Mouse (Mus musculus): ENCODE measurements around the gene Gpr162.
A peak's percentile ranks its signal among the peaks of the same experiment; 100 is the strongest.
"Not testable (repeated sequence)": the region's sequence is repeated elsewhere in the genome, so short reads cannot be mapped to it uniquely, and the experiment has no call there.

Gene Gpr162

DNA sequence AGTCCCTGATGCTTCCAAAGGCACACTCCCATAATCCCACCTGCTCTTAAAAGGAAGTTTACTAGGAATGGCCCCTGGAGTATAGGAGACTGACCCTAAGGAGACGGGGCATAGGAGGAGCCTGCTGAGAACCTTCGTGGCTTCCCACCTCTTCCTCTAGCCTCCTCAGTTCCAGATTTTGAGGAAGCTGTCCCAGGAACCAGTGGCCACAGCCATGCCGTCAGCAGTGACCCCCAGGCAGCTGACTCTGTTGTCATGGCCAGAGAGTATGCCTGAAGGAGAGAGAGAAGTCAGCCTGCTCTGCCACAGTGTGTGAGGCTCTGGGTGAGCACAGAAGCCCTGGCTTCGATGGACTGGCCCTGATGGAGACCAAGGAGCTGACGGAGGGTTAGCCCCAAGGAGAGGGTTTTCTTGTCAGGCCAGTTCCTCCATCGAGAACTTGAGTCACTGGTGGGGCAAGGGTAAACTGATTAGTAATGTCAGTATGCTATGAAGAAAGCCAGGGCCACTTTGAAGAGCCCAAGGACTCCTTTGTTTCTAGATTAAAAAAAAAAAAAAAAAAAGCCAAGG is 29.2 kb downstream of the Gpr162 start:
- no peak for DNase-seq

DNA sequence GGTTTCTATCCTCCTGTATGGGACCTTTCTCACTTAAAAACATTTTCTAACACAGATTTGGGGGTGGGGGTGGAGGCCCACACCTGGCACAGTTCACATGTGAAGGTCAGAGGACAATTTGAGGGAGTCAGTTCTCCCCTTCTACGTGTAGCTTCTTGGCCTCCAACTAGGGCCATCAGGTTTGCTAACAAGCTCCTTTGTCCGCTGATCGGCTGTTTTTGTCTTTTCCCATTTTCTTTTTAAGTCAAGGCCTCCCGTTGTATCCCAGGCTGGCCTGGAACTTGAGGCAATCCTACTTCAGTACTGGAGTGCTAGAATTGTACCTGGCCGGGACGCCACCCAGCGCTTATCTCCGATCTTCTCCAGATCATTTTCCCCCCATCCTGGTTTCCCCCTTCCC is 32.1 kb downstream of the Gpr162 start:
- no peak for DNase-seq

DNA sequence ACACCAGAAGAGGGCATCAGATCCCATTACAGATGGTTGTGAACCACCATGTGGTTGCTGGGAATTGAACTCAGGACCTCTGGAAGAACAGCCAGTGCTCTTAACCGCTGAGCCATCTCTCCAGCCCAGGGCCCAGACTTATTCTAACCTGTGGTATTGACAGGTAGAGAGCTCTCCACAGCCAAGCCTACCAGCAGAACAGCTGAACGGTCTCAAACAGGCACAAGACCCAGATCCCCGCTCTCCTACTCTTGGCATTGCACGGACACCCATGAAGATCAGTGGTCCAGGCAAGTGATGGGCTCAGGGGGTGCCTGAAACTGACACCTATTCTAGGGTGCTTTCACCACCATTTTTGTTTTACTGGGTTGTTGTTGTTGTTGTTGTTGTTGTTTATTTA is 32.6 kb downstream of the Gpr162 start:
- not testable (repeated sequence) for DNase-seq

DNA sequence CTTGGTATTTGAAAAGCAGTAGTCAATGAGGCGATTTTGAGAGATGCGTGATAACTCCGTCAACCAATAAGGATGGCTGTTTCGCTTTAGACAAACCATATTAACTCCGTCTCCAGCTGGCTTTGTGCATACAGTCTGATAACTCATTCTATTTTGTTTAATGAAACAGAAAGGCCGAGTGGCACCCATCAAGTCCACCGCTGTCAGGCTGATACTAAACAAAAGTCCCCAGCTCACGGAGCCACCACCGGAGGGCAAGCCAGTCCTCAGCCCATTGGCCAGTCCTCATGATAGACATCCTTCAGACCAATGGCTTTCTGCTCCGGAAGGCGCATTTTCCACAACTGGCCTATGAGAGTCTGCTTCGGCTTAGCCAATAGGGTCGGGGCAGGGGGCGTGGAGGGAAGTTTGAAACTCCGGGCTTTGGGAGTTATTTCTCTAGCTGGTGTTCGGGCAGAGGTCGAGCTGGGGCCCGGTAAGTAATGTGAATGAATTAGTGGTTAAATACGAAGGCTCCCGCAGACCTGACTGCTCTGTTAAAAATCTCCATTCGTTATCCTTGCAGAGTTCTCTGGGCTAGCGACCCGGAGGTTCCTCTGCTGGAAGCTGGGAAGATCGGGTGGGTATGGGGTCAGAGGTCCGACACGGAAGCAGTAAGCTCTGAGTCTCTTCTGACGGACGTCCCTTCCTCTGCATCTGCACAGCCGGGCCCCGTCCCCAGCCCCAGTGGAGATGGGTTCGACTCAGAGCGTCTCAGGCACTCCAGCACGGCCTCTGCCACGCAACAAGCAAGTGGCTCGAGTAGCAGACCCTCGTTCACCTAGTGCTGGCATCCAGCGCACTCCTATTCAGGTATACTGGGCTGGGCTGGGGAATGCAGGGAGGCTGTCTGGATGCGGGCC is 33.7 kb downstream of the Gpr162 start:
- DNase-seq: peak; percentile 96

DNA sequence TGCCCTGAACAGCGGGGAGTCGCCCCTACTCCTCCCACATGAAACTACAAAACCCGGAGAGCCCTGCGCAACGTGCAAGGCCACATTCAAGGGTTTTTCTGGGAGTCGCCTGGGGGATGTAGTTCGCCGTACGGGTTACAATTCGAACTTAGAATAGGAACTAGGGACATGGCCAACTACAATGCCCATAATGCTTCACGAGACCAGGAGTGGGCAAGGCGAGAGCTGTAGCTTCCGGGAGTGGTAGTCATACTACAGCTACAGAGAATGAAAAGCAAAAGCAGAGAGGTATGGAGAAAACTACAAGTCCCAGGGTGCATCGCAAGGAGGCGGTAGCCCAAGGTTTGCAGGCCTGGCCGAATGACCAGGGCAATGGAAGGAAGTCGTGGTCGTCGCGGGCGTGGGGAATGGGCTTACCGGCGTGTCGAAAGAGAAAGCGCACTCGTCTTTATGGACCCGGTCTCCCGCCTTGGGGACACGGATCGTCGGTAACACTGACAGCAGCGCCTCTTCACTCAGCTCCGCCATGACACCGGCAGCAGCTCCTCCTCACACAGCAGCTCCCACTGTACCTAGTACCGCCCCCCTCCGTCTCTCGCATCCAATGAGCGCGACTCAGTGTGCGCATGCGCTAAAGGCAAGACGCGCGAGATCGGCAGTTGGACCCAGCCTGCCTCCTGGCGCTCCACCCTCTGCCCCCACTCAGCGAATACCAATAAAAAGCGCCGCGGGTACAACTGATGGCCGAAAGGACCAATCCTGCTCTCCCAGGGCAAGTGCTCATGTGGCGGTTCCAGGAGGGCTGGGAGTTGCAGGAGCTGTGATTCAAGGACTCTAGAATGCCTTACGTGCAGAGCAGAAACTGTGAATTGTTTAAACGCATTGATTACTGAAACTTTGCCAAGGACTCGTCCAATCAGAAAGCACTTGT is 34.6 kb downstream of the Gpr162 start, which contains the start of the genes Usp5 and Cdca3:
Gene Usp5 (minus strand): TSS at position 617 of the 931 bp plus-strand sequence.
Gene Cdca3 (plus strand): TSS at position 680 of the 931 bp plus-strand sequence.
- DNase-seq: peak; percentile 100

DNA sequence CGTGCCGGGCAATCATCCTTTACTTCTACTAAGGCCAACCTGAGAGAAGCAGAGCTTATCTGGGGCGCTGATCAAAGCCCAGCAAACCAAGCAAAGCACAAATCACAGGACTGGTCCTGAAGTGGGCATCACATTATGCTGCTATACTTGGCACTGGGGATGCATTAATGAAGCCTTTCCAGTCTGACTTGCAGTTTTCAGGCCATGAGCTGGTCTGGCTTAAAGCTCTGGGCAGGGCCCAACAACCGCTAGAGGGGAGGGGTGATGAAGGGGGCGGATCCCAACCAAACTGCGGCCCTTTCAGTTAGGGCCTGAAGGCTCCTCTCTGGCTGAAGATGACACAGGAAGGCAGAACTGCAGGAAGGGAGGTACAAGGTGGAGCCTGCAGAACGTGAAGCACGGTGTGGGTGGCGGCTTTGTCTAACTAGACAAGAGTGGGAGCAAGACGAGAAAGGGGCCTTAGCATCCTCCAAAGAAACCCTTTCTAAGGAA is 35.6 kb downstream of the Gpr162 start:
- no peak for DNase-seq

DNA sequence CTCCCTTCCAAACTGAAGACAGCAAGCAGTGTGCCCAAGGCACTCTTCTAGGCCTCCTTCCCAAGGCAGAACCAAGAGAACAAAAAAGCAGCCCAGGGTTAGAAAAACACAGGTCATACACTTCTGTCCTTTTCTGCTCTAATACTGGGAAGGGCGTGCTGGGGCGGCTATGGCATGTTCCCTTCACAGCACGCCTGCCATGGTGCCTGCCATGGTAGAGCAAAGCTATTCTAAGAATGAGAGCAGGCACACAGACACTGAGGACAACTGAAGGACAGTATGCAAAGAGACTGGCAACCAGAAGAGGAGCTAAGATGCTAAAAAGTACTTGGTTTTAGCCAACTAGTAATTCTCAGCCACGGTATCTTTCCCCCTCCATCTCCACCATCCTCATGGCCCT is 41.7 kb downstream of the Gpr162 start:
- no peak for DNase-seq

DNA sequence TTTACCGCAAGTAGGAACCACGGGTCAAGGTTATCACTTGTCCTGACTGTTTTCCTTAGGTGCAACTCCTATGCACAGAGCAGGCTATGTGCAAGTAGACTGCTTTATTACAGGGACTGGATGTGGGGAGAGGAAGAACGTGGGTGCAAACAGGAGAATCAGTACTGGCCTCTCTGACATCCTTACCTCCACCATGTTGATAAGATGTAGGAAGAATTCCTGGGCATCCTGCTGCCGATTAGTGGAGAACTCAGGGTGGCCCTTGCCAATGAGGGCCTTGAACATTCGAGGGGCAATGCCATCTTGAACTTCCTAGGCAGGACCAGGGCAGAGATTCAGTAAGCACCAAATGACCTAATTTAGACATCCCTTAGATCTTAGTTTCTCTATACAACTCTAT is 42.9 kb downstream of the Gpr162 start:
- DNase-seq: no peak

DNA sequence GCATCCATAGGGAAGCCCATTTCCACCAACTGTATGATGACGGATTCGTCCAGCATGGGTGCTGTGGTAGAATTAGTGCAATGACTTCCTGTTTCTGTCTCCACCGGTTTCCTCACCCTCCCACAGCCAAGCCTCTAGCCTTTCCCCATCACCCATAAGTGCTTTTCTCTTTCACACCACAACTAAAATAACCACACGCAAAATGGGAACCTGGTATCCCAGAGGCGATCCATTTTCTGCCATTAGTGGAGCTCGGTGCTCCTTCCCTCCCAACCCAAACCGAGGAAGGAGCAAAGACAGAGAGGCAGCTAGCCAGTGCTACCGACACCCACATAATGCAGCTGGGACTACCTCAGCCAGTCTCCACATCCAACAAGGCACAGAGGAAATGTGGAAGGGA is 45.8 kb downstream of the Gpr162 start:
- no peak for DNase-seq

DNA sequence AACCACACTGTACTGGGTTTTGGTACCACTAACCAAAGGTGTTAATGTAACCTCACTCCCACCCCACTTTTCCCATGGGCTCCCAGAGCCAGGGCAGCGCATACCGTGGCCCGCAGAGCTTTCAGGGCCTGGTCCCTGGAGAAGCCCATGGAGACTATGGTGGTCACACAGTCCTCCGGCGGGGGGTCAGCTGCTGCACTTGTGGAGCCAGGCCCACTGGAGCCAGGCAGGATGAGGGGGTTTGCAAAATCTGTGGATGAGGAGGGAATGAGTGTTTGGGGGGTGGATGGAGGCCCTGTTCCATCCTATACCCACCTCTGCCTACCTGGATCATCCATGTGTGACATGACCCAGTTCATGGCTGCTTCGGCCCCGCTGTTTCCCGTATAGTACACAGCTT is 46.2 kb downstream of the Gpr162 start:
- no peak for DNase-seq

DNA sequence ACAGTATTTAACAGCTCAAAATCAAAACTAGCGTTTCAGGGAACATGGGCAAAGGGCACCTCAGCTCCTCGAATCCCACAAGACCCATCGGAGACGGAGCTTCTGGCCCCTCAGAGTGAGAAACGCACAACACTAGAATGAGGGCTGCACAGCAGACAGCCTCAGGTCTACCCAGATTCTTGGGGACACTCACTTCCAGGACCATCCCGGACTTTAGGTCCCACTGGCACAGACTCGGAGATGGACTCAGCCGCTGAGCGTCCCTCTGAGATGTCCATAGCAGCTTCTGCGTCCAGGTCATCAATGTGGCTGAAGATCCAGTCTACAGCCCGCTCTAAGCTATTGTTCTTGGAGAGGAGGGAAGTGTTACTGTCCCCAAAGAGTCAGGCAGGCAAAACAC is 46.7 kb downstream of the Gpr162 start:
- DNase-seq: no peak

DNA sequence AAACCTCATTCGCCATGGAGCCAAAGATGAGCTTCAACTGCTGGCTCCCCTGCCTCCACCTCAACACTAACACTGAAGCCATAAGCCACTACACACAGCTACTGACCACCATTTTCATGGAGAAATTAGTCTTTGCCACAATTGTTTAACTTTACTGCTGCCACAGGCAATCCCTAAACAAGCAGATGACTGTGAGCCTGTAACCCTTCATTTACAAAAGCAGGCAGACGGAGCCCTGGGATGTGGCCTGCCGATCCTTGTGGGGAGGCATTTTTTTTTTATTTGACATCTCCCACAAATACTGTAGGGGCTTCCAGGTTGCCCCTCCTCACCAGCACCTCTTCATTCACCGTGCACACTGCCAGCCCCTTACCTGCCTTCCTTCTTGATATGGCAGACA is 47.2 kb downstream of the Gpr162 start:
- DNase-seq: no peak

DNA sequence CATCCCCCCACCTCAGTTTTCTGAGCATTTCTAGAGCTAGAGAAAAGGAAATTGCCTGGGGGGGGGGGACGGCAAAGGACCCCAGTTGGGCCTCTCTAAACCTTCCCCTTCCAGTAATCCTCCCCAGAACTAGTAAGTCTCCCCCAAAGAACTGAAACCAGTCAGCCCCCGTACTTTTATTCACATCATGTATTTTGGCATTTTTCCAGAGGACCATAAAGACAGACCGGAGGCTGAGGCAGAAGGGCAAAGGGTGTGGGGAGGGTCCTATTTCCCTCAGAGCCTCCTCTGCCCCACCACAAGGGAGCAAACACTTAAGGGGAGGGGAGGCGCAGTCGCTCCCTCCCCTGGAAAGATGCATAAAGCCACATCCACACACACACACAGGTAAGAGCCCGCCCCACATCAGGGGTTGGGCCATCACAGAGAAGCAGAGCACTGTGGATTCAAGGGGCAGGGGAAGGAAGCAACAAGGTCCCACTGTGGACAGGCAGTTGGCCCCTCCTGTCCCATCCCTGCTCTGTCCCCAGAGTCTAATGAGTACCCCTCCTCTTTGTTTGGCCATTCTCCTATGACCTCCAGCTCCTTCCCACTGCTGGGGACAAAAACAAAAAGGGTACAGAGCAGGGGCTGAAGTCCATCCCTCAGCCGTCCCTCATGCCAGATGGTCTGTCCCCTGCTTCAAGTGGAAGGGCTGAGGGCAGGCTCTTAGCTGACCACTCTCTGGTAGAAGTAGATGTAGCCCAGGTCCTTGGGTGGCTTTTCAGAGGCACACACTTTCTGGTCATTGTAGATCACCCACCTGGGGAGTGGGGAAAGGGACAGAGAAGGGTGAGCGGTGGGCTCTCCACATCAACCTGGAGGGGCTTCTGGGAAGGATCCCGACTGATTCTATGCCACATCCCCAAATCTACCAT is 48.7 kb downstream of the Gpr162 start:
- DNase-seq: no peak

DNA sequence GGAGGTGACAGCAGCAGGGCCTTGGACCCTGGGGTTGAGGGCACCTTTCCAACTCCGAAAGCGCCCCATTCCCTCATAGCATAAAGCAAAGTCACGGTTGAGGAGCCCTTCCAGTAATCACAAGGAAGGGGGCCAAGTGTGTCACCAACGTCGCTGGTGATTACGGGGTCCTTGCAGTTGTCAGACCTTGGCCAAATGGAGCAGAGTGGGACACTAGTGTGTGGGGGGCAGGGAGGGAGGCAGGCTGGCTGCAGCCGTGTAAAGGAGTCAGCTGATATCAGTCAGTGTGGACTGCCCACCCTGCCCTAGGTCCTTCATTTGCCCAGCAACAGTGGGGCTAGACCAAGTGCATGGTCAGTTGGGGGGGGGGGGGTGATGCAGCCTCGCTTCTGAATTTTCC is 49.3 kb downstream of the Gpr162 start:
- no peak for DNase-seq

DNA sequence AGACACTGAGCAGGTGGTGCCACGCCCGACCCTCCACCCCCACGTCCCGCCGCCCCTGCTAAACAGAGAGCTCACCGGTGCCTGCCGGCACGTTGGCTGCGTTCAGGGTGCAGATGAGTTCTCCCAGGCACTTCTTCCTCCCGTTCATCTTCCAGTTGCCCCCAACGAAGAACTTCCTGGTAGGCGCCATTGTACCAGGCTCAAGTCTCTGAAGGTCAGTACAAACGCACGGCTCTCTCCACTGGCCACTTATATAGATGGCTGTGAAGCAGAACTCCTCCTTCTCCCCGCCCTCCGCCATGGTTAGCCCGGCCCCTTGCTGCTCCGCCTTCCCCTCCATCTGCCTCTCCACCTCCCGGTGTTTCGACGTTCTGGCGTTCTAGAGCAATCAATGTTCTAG is 49.9 kb downstream of the Gpr162 start, which contains the start of gene Tpi1:
Gene Tpi1 (minus strand): TSS at position 364 of the 400 bp plus-strand sequence.
- peak; percentile 92 for DNase-seq

DNA sequence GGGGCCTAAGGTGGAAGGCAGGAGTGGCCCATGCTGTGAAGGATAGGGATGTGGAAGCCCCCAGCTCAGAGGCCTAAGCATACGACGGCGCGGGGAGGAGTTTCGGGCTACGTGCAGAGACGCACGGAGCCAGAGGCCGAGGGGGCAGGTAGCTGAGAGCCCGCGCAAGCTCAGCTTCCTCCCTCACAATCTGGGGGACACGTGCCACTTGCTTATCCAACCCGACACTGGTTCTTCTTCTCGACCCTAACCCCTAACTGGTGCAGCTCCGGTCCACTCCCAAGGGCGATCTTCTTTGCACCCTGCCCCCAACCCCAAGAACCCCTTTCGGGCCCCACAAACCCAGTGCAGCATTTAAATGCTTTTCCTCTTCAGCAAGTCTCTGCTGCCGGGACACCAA is 50.3 kb downstream of the Gpr162 start:
- DNase-seq: peak; percentile 82

DNA sequence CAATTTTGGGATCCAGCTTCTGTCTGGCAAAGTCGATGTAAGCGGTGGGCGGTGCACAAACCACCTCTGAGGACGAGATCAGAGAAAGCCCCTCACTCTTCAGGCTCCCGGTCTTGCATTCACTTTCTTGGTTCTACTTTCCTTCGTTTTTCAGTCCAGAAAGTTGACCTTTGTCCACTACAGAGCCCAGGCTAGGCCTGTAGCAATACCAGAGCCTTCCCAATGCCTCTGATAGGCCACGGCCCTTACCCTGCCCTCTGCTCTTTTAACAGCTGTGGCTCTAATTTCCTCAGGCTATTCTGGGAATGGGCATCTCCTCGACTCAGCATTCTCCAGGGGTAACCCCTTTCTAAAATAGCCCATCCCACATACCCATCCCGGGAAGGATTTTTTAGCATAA is 50.9 kb downstream of the Gpr162 start:
- DNase-seq: no peak

DNA sequence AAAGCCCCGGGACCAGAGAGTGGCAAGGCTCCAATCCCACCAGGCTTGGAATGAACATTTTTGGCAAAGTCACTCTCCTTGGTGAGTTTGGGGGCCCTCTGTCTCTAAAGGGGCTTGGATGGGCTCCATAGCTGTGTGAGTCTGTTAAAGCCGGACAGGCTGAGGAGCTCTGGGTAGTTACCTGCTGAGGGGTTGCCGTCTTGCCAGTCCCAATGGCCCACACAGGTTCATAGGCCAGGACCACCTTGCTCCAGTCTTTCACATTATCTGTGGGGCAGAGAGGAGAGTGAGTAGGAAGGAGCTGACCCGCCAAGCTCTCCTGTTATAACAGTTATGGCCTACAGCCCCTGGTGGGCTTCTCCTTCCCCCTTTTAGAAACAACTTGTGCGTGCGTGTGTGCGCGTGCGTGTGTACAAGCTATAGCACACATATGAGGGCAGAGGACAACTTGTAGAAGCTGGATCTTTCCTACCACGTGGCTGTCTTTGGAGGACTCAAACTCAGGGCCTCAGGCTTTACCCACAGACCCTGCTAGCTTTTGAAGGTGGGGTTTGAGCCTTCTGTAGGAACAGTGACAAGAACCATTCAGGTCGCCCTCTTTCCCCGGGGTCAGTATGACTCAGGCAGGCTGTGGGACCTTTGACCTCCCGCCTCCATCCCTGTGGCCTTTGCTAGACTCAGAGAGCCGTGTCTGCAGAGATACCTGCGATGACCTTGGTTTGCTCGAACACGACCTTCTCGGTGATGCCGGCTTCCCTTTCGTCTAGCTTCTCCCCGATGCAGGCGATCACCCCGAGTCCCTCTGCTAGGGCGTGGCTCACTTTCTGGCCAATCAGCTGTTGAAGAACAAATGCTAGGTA is 51.9 kb downstream of the Gpr162 start:
- DNase-seq: no peak

DNA sequence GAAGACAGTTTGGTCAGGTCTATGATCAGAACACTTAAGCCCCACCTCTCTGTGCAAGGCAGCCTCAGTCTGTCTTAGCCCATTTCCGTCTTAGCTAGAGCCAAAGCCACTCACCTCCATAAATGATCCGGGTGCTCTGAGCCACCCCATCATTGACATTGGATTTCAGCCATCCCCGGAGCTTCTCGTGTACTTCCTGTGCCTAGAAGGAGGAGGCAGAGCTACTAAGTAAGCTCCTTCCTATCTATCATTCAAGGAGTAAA is 52.4 kb downstream of the Gpr162 start:
- no peak for DNase-seq

DNA sequence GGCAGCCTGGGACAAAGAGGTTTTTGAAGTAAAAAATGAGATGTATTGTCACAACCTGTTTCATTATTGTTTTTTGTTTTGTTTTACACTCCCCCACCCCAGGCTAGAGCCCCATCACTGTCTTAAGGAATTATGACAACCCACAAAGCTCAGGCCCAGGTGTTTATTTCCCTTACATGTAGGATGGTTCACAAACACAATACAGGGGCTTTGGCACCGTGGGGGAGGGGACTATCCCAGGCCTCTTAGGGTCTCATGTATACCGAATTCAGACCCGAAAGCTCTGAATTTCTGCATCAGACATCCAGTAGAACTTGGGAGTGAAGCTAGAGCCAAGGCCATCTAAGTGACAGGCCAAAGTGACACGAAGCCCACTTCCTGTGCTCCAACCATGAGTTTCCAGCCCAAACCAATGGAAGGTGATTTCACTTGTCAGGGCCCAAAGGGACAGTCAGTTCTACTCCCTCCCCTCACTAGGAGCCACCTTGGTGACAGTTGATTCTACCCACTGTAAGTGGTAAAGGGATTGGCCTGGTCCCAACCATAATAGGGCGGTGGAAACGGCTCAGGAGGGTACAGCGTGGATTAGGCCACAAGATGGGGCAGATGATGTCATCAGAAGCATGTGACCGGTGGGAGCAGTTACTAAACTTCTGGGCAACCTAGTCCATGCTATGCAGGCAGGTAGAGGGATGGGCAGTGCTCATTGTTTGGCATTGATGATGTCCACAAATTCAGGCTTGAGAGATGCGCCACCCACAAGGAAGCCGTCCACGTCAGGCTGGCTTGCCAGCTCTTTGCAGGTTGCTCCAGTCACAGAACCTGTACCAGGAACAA is 53.0 kb downstream of the Gpr162 start:
- DNase-seq: not testable (repeated sequence)
